Mouse (Mus musculus): ENCODE measurements around the gene Crispld2.

DNA sequence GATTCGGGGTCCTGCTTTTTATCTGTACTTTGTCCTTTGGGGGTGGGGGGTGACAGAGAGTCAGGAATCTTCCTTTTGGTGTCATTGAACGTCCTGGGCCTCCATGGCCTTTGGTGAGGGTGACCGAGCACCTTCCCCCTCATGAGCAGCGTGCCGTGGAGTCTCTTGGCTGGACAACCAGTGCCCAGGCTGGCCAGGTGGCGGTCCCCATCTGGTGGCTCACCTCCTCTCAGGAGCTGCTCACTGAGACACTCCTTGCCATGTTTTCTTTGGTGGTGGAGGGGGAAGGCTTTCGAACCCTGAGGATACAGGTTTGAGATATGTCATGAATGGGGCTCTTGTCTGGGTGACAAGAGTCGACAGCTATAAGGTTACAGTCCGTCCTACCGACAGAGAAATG is 58.1 kb downstream of the Crispld2 start:
- TF ChIP-seq POLR2A (IDR thresholded peaks at IDR 0.05; ENCODE audit: insufficient read depth, low read length): no peak
- TF ChIP-seq CTCF (IDR thresholded peaks at IDR 0.05; ENCODE audit: low read depth, low read length): no peak

Data from ES-Bruce4 (cell line).